Mouse (Mus musculus): ENCODE results near the gene Tjp2. TPM values are rescaled to one million over a fixed set of nuclear protein-coding genes. Genes with fewer than 3 reads are reported as not detected.

The Tjp2 gene
- polyA plus RNA-seq, 1 experiment from 2014 or later: 22.7 TPM

DNA sequence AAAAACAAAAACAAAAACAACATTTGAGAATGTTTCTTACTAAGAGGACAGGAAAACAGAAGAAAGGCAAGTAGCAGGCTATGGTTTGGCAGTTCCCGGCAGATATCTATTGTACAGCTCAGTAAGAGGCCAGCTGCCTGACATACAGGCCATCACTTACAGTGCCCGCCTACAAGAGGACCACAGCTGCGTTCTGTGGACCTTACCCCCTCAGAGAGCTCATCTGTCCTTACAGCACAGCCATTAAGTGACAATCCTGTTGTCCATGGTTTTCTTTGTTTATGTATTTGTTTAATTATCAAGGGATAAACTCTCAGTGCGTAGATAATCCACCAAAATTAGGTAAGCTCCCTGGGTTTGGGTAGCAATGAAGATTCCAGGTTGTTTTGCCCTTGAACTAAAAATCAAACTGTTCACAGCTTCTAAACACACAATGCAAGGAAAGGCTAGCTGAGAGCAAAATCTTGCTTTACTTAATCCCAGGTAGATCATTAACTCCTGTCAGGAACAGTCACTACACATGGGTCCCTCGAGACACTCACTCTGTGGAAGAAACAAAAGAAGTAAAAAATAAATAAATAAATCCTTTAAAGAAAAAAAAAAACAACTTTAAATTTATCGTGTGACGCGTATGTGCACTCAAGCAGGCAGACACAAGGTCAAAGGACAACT, 69.3 kb downstream of the Tjp2 start:
- Histone ChIP-seq H3K4me1 (ENCODE audit: control insufficient read depth in 2 of 2, insufficient read depth in 2 of 2, low read length in 2 of 2) (peaks cover 9 to 19% of the 10 kb centered on the region in 2 experiments), H3K9me3 (ENCODE audit: control insufficient read depth, low read length) (no peaks in the 10 kb centered on the region), H3K4me2 (ENCODE audit: low read length) (no peak overlapping the region), H3K27me3 (ENCODE audit: control insufficient read depth, insufficient read depth, low read length) (no peaks in the 10 kb centered on the region), H3K27ac (replicated peaks in 1 of 2; ENCODE audit: control insufficient read depth in 1 of 2, insufficient read depth in 1 of 2, low read depth in 2 of 2, low read length in 2 of 2) (no peak overlapping the region), H3K36me3 (ENCODE audit: control insufficient read depth, insufficient read depth, low read length) (no peaks in the 10 kb centered on the region), H3K4me3 (ENCODE audit: control insufficient read depth in 1 of 2, insufficient read depth in 1 of 2, low read depth in 1 of 2, low read length in 2 of 2) (no peak overlapping the region), H3K9ac (ENCODE audit: low read length) (no peak overlapping the region)
- ATAC-seq (ENCODE audit: insufficient number of reproducible peaks, insufficient read depth, low FRiP score, low read depth): no peak
- WGBS: 78% methylated on average over 8 of the region's 8 CpGs

DNA sequence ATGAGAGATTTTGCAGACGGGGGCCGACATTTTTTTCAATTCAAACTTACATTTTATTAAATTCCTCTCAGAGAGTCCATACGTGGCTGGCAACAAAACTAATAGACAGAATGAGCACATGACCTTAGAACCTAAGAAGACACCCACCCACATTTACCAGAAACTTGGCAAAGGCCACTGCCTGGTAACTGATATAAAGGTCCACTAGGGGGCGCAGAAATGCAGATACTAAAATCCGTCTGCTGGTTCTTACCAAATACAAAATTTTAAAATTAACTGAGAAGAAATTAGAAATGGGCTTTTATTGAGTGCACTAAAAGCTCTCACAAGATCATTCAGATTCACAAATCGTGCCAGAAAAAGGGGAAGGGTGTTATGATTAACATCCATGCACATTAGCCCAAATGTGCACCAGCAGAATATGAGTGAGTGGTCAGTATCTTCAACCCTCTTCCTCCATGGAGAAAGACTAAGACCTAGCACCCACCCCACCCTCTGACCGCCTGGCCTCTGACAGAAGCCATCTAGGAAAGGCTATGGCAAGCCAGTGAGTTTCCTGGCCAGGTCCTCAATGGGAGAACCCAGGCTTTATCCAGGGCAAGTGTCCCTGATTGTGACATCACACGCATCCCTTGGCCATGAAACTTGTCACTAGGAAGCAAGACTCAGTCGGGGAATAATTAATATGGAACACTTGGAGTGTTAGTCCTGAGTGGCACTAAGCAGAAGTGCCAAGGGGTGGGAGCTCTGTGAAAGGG, 71.4 kb downstream of the Tjp2 start:
- H3K4me3 ChIP-seq (ENCODE audit: control insufficient read depth in 1 of 2, insufficient read depth in 1 of 2, low read depth in 1 of 2, low read length in 2 of 2): no peak overlapping the region
- H3K27me3 ChIP-seq (ENCODE audit: control insufficient read depth, insufficient read depth, low read length): no peaks in the 10 kb centered on the region
- 44% methylated on average over 9 of the region's 9 CpGs for WGBS
- H3K4me1 ChIP-seq (ENCODE audit: control insufficient read depth in 2 of 2, insufficient read depth in 2 of 2, low read length in 2 of 2): 0 out of 4 replicates have a peak, but pooled peaks cover 0 to 5% of the 10 kb centered on the region in 2 experiments
- H3K27ac ChIP-seq (replicated peaks in 1 of 2; ENCODE audit: control insufficient read depth in 1 of 2, insufficient read depth in 1 of 2, low read depth in 2 of 2, low read length in 2 of 2): no peak overlapping the region
- no peaks in the 10 kb centered on the region for H3K9me3 ChIP-seq (ENCODE audit: control insufficient read depth, low read length)
- no peak overlapping the region for H3K4me2 ChIP-seq (ENCODE audit: low read length)
- no peak overlapping the region for H3K9ac ChIP-seq (ENCODE audit: low read length)
- no peak for ATAC-seq (ENCODE audit: insufficient number of reproducible peaks, insufficient read depth, low FRiP score, low read depth)
- peaks cover 2% of the 10 kb centered on the region; the same call in 1 of the 2 replicates for H3K36me3 ChIP-seq (ENCODE audit: control insufficient read depth, insufficient read depth, low read length)

- 0 out of 4 replicates have a peak overlapping the region, but pooled peaks of 1 of the 2 experiments have one; percentile 10 for H3K27ac ChIP-seq (replicated peaks in 1 of 2; ENCODE audit: control insufficient read depth in 1 of 2, insufficient read depth in 1 of 2, low read depth in 2 of 2, low read length in 2 of 2)
- H3K4me3 ChIP-seq (ENCODE audit: control insufficient read depth in 1 of 2, insufficient read depth in 1 of 2, low read depth in 1 of 2, low read length in 2 of 2): no peak overlapping the region
- peaks cover 11 to 18% of the 10 kb centered on the region in 2 experiments for H3K4me1 ChIP-seq (ENCODE audit: control insufficient read depth in 2 of 2, insufficient read depth in 2 of 2, low read length in 2 of 2)
- H3K36me3 ChIP-seq (ENCODE audit: control insufficient read depth, insufficient read depth, low read length): peaks cover 11% of the 10 kb centered on the region; the same call in 1 of the 2 replicates
- no peak overlapping the region for H3K4me2 ChIP-seq (ENCODE audit: low read length)
- no peak overlapping the region for H3K9ac ChIP-seq (ENCODE audit: low read length)
- no peak for ATAC-seq (ENCODE audit: insufficient number of reproducible peaks, insufficient read depth, low FRiP score, low read depth)
- no peaks in the 10 kb centered on the region for H3K27me3 ChIP-seq (ENCODE audit: control insufficient read depth, insufficient read depth, low read length)
- H3K9me3 ChIP-seq (ENCODE audit: control insufficient read depth, low read length): no peaks in the 10 kb centered on the region
- WGBS: 41% methylated on average over 7 of the region's 7 CpGs
These were observed 80.8 kb downstream of the Tjp2 start for GRCm38 (mm10) chr19:24144009-24144408.

DNA sequence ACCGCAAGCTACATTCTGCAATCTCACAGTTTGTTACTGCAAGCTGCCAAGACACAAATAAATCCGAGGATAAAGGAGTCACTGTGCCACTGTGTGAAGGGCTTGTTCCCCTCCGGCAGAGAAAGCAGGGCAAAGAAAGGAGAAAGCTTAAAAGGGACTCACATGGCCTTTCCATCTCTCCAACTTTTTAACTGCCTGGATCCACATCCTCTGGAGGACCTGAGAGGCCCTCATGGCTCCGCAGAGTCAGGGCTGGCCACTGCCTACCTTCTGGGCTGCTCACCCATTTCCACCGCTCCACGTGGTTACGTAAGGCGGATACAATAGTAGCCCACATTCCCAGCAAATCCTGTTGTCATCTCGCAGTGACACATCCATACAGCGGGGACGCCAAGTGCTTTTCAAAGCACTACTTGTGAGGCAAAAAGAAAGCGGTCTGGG, 82.2 kb downstream of the Tjp2 start:
- Histone ChIP-seq H3K9ac (ENCODE audit: low read length) (no peak overlapping the region), H3K4me2 (ENCODE audit: low read length) (no peak overlapping the region), H3K27ac (replicated peaks in 1 of 2; ENCODE audit: control insufficient read depth in 1 of 2, insufficient read depth in 1 of 2, low read depth in 2 of 2, low read length in 2 of 2) (peak overlapping the region in 1 of 2 experiments; percentile 3; a peak in 1 of 4 replicates), H3K36me3 (ENCODE audit: control insufficient read depth, insufficient read depth, low read length) (peaks cover 7% of the 10 kb centered on the region), H3K9me3 (ENCODE audit: control insufficient read depth, low read length) (no peaks in the 10 kb centered on the region), H3K27me3 (ENCODE audit: control insufficient read depth, insufficient read depth, low read length) (no peaks in the 10 kb centered on the region), H3K4me3 (ENCODE audit: control insufficient read depth in 1 of 2, insufficient read depth in 1 of 2, low read depth in 1 of 2, low read length in 2 of 2) (no peak overlapping the region), H3K4me1 (ENCODE audit: control insufficient read depth in 2 of 2, insufficient read depth in 2 of 2, low read length in 2 of 2) (peaks cover 11 to 18% of the 10 kb centered on the region in 2 experiments)
- ATAC-seq (ENCODE audit: insufficient number of reproducible peaks, insufficient read depth, low FRiP score, low read depth): no peak
- WGBS: 79% methylated on average over 12 of the region's 12 CpGs

GRCm38 (mm10) chr19:24140298-24140697, 84.5 kb downstream of the Tjp2 start:
- Histone ChIP-seq H3K27ac (replicated peaks in 1 of 2; ENCODE audit: control insufficient read depth in 1 of 2, insufficient read depth in 1 of 2, low read depth in 2 of 2, low read length in 2 of 2) (no peak overlapping the region), H3K9me3 (ENCODE audit: control insufficient read depth, low read length) (no peaks in the 10 kb centered on the region), H3K9ac (ENCODE audit: low read length) (no peak overlapping the region), H3K36me3 (ENCODE audit: control insufficient read depth, insufficient read depth, low read length) (peaks cover 15% of the 10 kb centered on the region), H3K27me3 (ENCODE audit: control insufficient read depth, insufficient read depth, low read length) (no peaks in the 10 kb centered on the region), H3K4me1 (ENCODE audit: control insufficient read depth in 2 of 2, insufficient read depth in 2 of 2, low read length in 2 of 2) (peaks cover 12 to 21% of the 10 kb centered on the region in 2 experiments), H3K4me2 (ENCODE audit: low read length) (no peak overlapping the region), H3K4me3 (ENCODE audit: control insufficient read depth in 1 of 2, insufficient read depth in 1 of 2, low read depth in 1 of 2, low read length in 2 of 2) (no peak overlapping the region)
- no peak for ATAC-seq (ENCODE audit: insufficient number of reproducible peaks, insufficient read depth, low FRiP score, low read depth)
- WGBS: 63% methylated on average over 3 of the region's 3 CpGs

GRCm38 (mm10) chr19:24137392-24137791, 87.4 kb downstream of the Tjp2 start:
- Histone ChIP-seq H3K4me2 (ENCODE audit: low read length) (no peak overlapping the region), H3K9me3 (ENCODE audit: control insufficient read depth, low read length) (no peaks in the 10 kb centered on the region), H3K4me1 (ENCODE audit: control insufficient read depth in 2 of 2, insufficient read depth in 2 of 2, low read length in 2 of 2) (peaks cover 13 to 16% of the 10 kb centered on the region in 2 experiments), H3K4me3 (ENCODE audit: control insufficient read depth in 1 of 2, insufficient read depth in 1 of 2, low read depth in 1 of 2, low read length in 2 of 2) (no peak overlapping the region), H3K9ac (ENCODE audit: low read length) (no peak overlapping the region), H3K27me3 (ENCODE audit: control insufficient read depth, insufficient read depth, low read length) (no peaks in the 10 kb centered on the region), H3K36me3 (ENCODE audit: control insufficient read depth, insufficient read depth, low read length) (peaks cover 19% of the 10 kb centered on the region), H3K27ac (replicated peaks in 1 of 2; ENCODE audit: control insufficient read depth in 1 of 2, insufficient read depth in 1 of 2, low read depth in 2 of 2, low read length in 2 of 2) (no peak overlapping the region)
- 64% methylated on average over 4 of the region's 4 CpGs for WGBS
- no peak; the same call in 1 of the 2 replicates for ATAC-seq (ENCODE audit: insufficient number of reproducible peaks, insufficient read depth, low FRiP score, low read depth)

DNA sequence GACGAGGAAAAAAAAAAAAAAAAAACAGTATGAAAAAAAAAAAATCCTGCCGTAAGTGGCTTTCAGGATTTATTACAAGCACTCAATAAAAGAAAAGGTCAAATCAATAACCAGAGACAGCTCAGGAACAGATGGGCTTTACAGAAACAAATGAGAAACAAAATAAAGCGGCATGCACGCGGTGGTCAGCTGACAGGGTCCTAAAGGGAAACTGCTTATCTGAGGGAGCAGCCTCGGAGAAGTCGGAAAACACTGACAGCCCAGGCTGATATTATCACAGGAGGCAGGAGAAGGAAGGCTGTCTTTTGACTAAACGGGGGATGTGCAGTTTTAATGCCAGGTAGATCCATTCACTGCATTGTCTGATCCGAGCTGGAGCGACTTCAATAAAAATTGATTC, 89.8 kb downstream of the Tjp2 start:
- H3K4me2 ChIP-seq (ENCODE audit: low read length): peak overlapping the region; percentile 63

More for the DNA sequence above, 89.8 kb downstream of the Tjp2 start:
- peaks cover 43% of the 10 kb centered on the region for H3K36me3 ChIP-seq (ENCODE audit: control insufficient read depth, insufficient read depth, low read length)
- H3K27me3 ChIP-seq (ENCODE audit: control insufficient read depth, insufficient read depth, low read length): no peaks in the 10 kb centered on the region
- ATAC-seq (ENCODE audit: insufficient number of reproducible peaks, insufficient read depth, low FRiP score, low read depth): no peak
- H3K4me3 ChIP-seq (ENCODE audit: control insufficient read depth in 1 of 2, insufficient read depth in 1 of 2, low read depth in 1 of 2, low read length in 2 of 2): peak overlapping the region; percentile 24 to 34; a peak in 3 of 4 replicates
- H3K27ac ChIP-seq (replicated peaks in 1 of 2; ENCODE audit: control insufficient read depth in 1 of 2, insufficient read depth in 1 of 2, low read depth in 2 of 2, low read length in 2 of 2): peak overlapping the region in 1 of 2 experiments; percentile 14; a peak in 1 of 4 replicates
- 23% methylated on average over 10 of the region's 10 CpGs for WGBS
- peaks cover 8 to 9% of the 10 kb centered on the region in 2 experiments for H3K4me1 ChIP-seq (ENCODE audit: control insufficient read depth in 2 of 2, insufficient read depth in 2 of 2, low read length in 2 of 2)
- H3K9ac ChIP-seq (ENCODE audit: low read length): peak overlapping the region; percentile 60
- no peaks in the 10 kb centered on the region for H3K9me3 ChIP-seq (ENCODE audit: control insufficient read depth, low read length)
